10 mouse cellular contexts compared by ENCODE assay signal in genomic region chr3:36181519-36181918, GRCm38 (mm10). TPM values are rescaled to one million over a fixed set of nuclear protein-coding genes. Genes with fewer than 3 reads are reported as not detected.
DNase-seq lines count a peak whose midpoint lies in the region; ATAC-seq and TF ChIP-seq lines count a peak whose summit lies in the region.
"Had no signal": no experiment of that assay in that cellular context is flagged by ENCODE, and none has a peak within 500 bp of the region (broad histone marks: within the 10 kb centered on the region; RNA-seq: fewer than 3 reads in every experiment).

No protein-coding gene starts in this region.

- DNase-seq in kidney, adult 2 months = peak; percentile 38
- DNase-seq in ES-E14 (ENCODE audit: low read depth, low spot score) = peak; percentile 41
- peak; percentile 60 for DNase-seq in adrenal gland, postnatal 25 days
- peak; percentile 61 for DNase-seq in forelimb bud, embryonic 11.5 days (ENCODE audit: low read depth, low spot score)
- peak; percentile 42 to 63 for DNase-seq in layer of hippocampus, postnatal 14 days (ENCODE audit: low spot score in 2 of 2)
- DNase-seq in retina, postnatal 7 days (ENCODE audit: low read depth, low spot score) = peak; percentile 24

- no peak overlapping the region for H3K27ac ChIP-seq in kidney, adult 2 months (ENCODE audit: insufficient read depth, low read depth, low read length)
- no peak overlapping the region for H3K27ac ChIP-seq in kidney, embryonic 14.5 days (ENCODE audit: low read depth, low read length)
- H3K27ac ChIP-seq in ES-E14 (ENCODE audit: insufficient read depth, low read depth, low read length, poor library complexity, severe bottlenecking) = no peak overlapping the region
- H3K27ac ChIP-seq: liver, embryonic 15.5 days had no signal

- no peak for TF ChIP-seq POLR2A in kidney, adult 2 months (IDR thresholded peaks at IDR 0.05; ENCODE audit: low read depth, low read length)

- no peak overlapping the region for H3K4me2 ChIP-seq in kidney, embryonic 14.5 days (replicated peaks; ENCODE audit: low read depth, low read length)
- H3K4me2 ChIP-seq: liver, embryonic 15.5 days had no signal

- no peak overlapping the region for H3K4me3 ChIP-seq in kidney, adult 2 months (ENCODE audit: insufficient read depth, low read depth, low read length)
- H3K4me3 ChIP-seq in kidney, embryonic 14.5 days (ENCODE audit: low read length) = no peak overlapping the region
- no peak overlapping the region for H3K4me3 ChIP-seq in ES-E14 (ENCODE audit: insufficient read depth in 1 of 2, low read depth in 1 of 2, low read length in 2 of 2, poor library complexity in 1 of 2, severe bottlenecking in 1 of 2)
- H3K4me3 ChIP-seq: erythroblast, embryonic 14.5 days; liver, embryonic 15.5 days had no signal

- peak; percentile 34; the same call in 1 of the 2 replicates for TF ChIP-seq CTCF in kidney, adult 2 months (conservative IDR thresholded peaks at IDR 0.05; ENCODE audit: insufficient read depth, insufficient read length, low read depth, low read length)

- H3K4me1 ChIP-seq in kidney, adult 2 months (ENCODE audit: control insufficient read depth, insufficient read depth, low read length) = no peaks in the 10 kb centered on the region
- no peaks in the 10 kb centered on the region for H3K4me1 ChIP-seq in kidney, embryonic 14.5 days (ENCODE audit: control insufficient read depth, insufficient read depth, low read length)
- H3K4me1 ChIP-seq in ES-E14 (ENCODE audit: control insufficient read depth in 2 of 2, insufficient read depth in 2 of 2, low read length in 2 of 2, poor library complexity in 1 of 2) = no peaks in the 10 kb centered on the region
- H3K4me1 ChIP-seq: liver, embryonic 15.5 days had no signal

- in situ Hi-C loops in ES-E14 (cut with MboI; ENCODE audit: low sequenced_read_pairs in 2 of 2, unreplicated experiment in 2 of 2) = no loop called here

- ATAC-seq in kidney, embryonic 14.5 days (ENCODE audit: low FRiP score, low TSS enrichment) = no peak
- no peak for ATAC-seq in inflammation-experienced regulatory T-cells, adult 6 months

- no peak overlapping the region for H3K9ac ChIP-seq in kidney, embryonic 14.5 days (ENCODE audit: low read depth, low read length)
- no peak overlapping the region for H3K9ac ChIP-seq in ES-E14 (ENCODE audit: insufficient read depth, low read depth, low read length, poor library complexity, severe bottlenecking)
- H3K9ac ChIP-seq: liver, embryonic 15.5 days had no signal

- H3K9me3 ChIP-seq in kidney, embryonic 14.5 days (ENCODE audit: control insufficient read depth, low read length) = no peaks in the 10 kb centered on the region
- H3K9me3 ChIP-seq in ES-E14 (ENCODE audit: control insufficient read depth, insufficient read depth, low read depth, low read length) = no peaks in the 10 kb centered on the region
- H3K9me3 ChIP-seq: liver, embryonic 15.5 days had no signal

- WGBS in kidney, adult 2 months = 8% methylated on average over 4 of the region's 4 CpGs
- WGBS in kidney, embryonic 14.5 days = 7% methylated on average over 4 of the region's 4 CpGs

- no peaks in the 10 kb centered on the region for H3K36me3 ChIP-seq in kidney, adult 2 months (ENCODE audit: control insufficient read depth, insufficient read depth, low read length)
- no peaks in the 10 kb centered on the region for H3K36me3 ChIP-seq in kidney, embryonic 14.5 days (ENCODE audit: control insufficient read depth, insufficient read depth, low read length)
- no peaks in the 10 kb centered on the region for H3K36me3 ChIP-seq in ES-E14 (ENCODE audit: control insufficient read depth, insufficient read depth, low read length, poor library complexity, severe bottlenecking)
- H3K36me3 ChIP-seq: liver, embryonic 15.5 days had no signal

- no peaks in the 10 kb centered on the region for H3K27me3 ChIP-seq in kidney, adult 2 months (replicated peaks; ENCODE audit: control insufficient read depth, insufficient read depth, low read length)
- no peaks in the 10 kb centered on the region for H3K27me3 ChIP-seq in kidney, embryonic 14.5 days (ENCODE audit: control insufficient read depth, insufficient read depth, low read length)
- H3K27me3 ChIP-seq: liver, embryonic 15.5 days had no signal

TF ChIP-seq in ES-E14, 5 proteins besides CTCF, POLR2A, EP300 and RAD21:
- no peak for TF ChIP-seq CHD2 (IDR thresholded peaks at IDR 0.05; ENCODE audit: low read depth, low read length)
- peak; percentile 85 for TF ChIP-seq ZC3H11A (IDR thresholded peaks at IDR 0.05; ENCODE audit: borderline replicate concordance, low read depth, low read length)

RNA-seq across cellular contexts. Expression of gene D3Ertd254e, which starts 30.7 kb away (rescaled TPM):
- polyA plus RNA-seq in kidney, adult 2 months (2012; rRNA removed) = 1.0 and 1.3 TPM in 2 replicates
- polyA plus RNA-seq in kidney, embryonic 14.5 days (2014; fragmentation: Nextera tagmentation; extraction: Ambion mirVana) = 7.0 and 11.8 TPM in 2 replicates
- 10.6 and 13.3 TPM in 2 replicates for total RNA-seq in ES-E14 (2012; rRNA removed)
- 8.0 and 8.6 TPM in 2 replicates for total RNA-seq in adrenal gland, postnatal 25 days (2021)
- 10 to 100 TPM; 14.3 to 14.7 TPM for total RNA-seq in layer of hippocampus, postnatal 14 days (2021)
- polyA plus RNA-seq in inflammation-experienced regulatory T-cells, adult 6 months (2017; shearing (Covaris generic)) = 1 to 10 TPM; 3.8 to 8.9 (median 7.2) TPM

RNA-seq across cellular contexts. Expression of gene Qrfpr, which starts 40.6 kb away (rescaled TPM):
- not detected in 2 replicates for polyA plus RNA-seq in kidney, adult 2 months (2012; rRNA removed)
- not detected in 2 replicates for polyA plus RNA-seq in kidney, embryonic 14.5 days (2014; fragmentation: Nextera tagmentation; extraction: Ambion mirVana)
- not detected in 2 replicates for total RNA-seq in ES-E14 (2012; rRNA removed)
- not detected in 2 replicates for total RNA-seq in adrenal gland, postnatal 25 days (2021)
- total RNA-seq in layer of hippocampus, postnatal 14 days (2021) = 1 to 10 TPM; 1.9 to 2.0 TPM
- polyA plus RNA-seq in inflammation-experienced regulatory T-cells, adult 6 months (2017; shearing (Covaris generic)) = not detected
- polyA plus RNA-seq: erythroblast, embryonic 14.5 days; liver, embryonic 15.5 days had no signal
